Mouse (Mus musculus): Measurements from ENCODE around the gene Gm9495. TPM values are rescaled to one million over a fixed set of nuclear protein-coding genes. Genes with fewer than 3 reads are reported as not detected.

Gm9495 gene
- polyA plus RNA-seq, 1 experiment from 2014 or later: not detected

GRCm38 (mm10) chr8:69396196-69396595 is 57.2 kb downstream of the Gm9495 start:
- Histone ChIP-seq H3K4me2 (peak overlapping the region; percentile 61), H3K4me1 (ENCODE audit: insufficient read depth) (no peaks in the 10 kb centered on the region), H3K36me3 (ENCODE audit: insufficient read depth) (no peaks in the 10 kb centered on the region), H3K27ac (ENCODE audit: low read depth) (no peak overlapping the region), H3K27me3 (ENCODE audit: insufficient read depth, low read length) (no peaks in the 10 kb centered on the region), H3K9me3 (ENCODE audit: low read depth, low read length) (peaks cover 4% of the 10 kb centered on the region; the same call in 1 of the 2 replicates), H3K4me3 (ENCODE audit: low read depth, low read length) (peak overlapping the region; percentile 70; the same call in 1 of the 2 replicates), H3K9ac (no peak overlapping the region)
- TF ChIP-seq CTCF (IDR thresholded peaks at IDR 0.05; ENCODE audit: low read depth): no peak
- no peak for ATAC-seq (ENCODE audit: insufficient read depth)
- 69% methylated on average over 6 of the region's 6 CpGs for WGBS
- no peak for DNase-seq

DNA sequence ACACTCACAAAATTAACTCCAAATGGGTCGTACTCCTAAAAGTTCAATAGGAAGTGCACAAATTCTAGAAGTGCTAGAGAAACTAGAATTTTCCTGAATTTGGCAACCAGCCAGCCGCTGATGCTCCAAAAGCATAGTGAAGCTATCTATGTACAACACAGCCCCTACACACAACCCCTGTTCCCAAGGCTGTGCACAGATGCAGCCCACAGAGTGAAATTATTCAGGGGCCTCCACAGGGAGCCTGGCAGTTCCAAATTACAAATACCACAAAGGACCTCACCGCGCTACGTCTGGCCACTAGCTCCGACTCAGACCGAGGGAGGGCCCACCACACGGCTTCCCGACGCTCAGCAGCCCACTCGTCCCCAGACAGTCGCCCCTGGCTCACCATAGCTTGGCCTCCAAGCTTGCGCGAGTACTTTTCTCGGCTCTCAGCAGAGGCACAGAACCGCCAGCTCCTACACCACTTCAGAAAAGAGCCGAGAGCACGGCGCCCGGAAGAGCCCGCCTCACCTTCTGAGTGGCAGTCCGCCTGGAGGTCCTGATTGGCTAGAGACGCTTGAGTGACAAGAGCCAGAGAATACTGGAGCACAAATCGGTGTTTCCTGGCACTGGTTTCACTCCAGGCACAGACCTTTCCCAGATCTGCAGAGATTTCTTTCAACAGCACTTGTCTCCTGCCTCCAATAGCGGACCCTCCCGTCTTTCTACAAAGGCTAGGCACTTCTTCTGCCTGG is 58.1 kb downstream of the Gm9495 start:
- WGBS: 1% methylated on average over 26 of the region's 26 CpGs
- peak; percentile 97 for DNase-seq
- H3K9me3 ChIP-seq (ENCODE audit: low read depth, low read length): peaks cover 7% of the 10 kb centered on the region; the same call in 1 of the 2 replicates
- ATAC-seq (ENCODE audit: insufficient read depth): peak; percentile 99
- peak overlapping the region; percentile 61 for H3K4me2 ChIP-seq
- no peaks in the 10 kb centered on the region for H3K36me3 ChIP-seq (ENCODE audit: insufficient read depth)
- peak overlapping the region; percentile 86 for H3K9ac ChIP-seq
- H3K4me3 ChIP-seq (ENCODE audit: low read depth, low read length): peak overlapping the region; percentile 70
- TF ChIP-seq CTCF (IDR thresholded peaks at IDR 0.05; ENCODE audit: low read depth): no peak
- H3K27ac ChIP-seq (ENCODE audit: low read depth): peak overlapping the region; percentile 97
- H3K27me3 ChIP-seq (ENCODE audit: insufficient read depth, low read length): no peaks in the 10 kb centered on the region
- H3K4me1 ChIP-seq (ENCODE audit: insufficient read depth): no peaks in the 10 kb centered on the region

DNA sequence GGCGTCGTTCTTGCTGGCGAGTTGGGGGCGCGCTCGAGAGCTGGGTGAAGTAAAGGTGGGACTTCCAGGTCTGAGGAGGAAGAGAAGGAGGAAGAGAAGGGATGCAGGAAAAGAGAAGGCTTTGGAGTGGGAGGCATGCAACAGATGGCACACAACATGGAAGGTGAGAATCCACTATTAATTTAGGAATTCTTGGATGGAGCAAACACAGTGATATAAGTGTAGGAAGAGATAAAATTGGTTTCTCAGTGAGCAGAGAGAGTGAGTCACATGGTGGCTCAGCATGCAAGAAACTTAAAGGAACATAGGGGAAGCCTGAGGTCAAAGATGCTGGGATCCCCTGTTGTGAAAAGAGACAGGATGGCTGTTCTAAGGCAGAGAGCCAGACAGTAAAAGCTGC is 69.0 kb downstream of the Gm9495 start:
- Histone ChIP-seq H3K9ac (no peak overlapping the region), H3K9me3 (ENCODE audit: low read depth, low read length) (peaks cover 41% of the 10 kb centered on the region; the same call in 1 of the 2 replicates), H3K4me2 (no peak overlapping the region), H3K4me3 (ENCODE audit: low read depth, low read length) (no peak overlapping the region), H3K36me3 (ENCODE audit: insufficient read depth) (peaks cover 10% of the 10 kb centered on the region; the same call in 1 of the 2 replicates), H3K27ac (ENCODE audit: low read depth) (no peak overlapping the region), H3K4me1 (ENCODE audit: insufficient read depth) (no peaks in the 10 kb centered on the region), H3K27me3 (ENCODE audit: insufficient read depth, low read length) (no peaks in the 10 kb centered on the region)
- no peak for ATAC-seq (ENCODE audit: insufficient read depth)
- TF ChIP-seq CTCF (IDR thresholded peaks at IDR 0.05; ENCODE audit: low read depth): no peak
- over 99% methylated on average over 6 of the region's 6 CpGs for WGBS
- no peak for DNase-seq

Other genes starting within 250 kb of the Gm9495 start
- 22.6 and 23.5 TPM in 2 replicates for gene Zfp930, start 244.5 kb downstream of the Gm9495 start, polyA plus RNA-seq (2014; fragmentation: Nextera tagmentation; extraction: Ambion mirVana)
- 5.4 and 5.6 TPM in 2 replicates for gene D130040H23Rik, start 182.5 kb downstream of the Gm9495 start, polyA plus RNA-seq (2014; fragmentation: Nextera tagmentation; extraction: Ambion mirVana)
- gene Gm7697, start 69.4 kb upstream of the Gm9495 start, polyA plus RNA-seq (2014; fragmentation: Nextera tagmentation; extraction: Ambion mirVana): not detected in 2 replicates
- gene Zfp868, start 172.0 kb upstream of the Gm9495 start, polyA plus RNA-seq (2014; fragmentation: Nextera tagmentation; extraction: Ambion mirVana): 23.4 and 24.5 TPM in 2 replicates
- 1.4 and 1.8 TPM in 2 replicates for gene Zfp964, start 200.9 kb upstream of the Gm9495 start, polyA plus RNA-seq (2014; fragmentation: Nextera tagmentation; extraction: Ambion mirVana)

All from lung, embryonic 14.5 days (tissue).